Mouse (Mus musculus) cerebellum, postnatal 25 days (tissue): ENCODE data around the gene Kcns1.

Experiments used
- DNase-seq, 2 experiments: peaks; one replicate each; pipeline ENCODE4 v3.0.0; 2021; ENCODE audit warnings: mixed read lengths in 2 of 2

Kcns1 gene

DNA sequence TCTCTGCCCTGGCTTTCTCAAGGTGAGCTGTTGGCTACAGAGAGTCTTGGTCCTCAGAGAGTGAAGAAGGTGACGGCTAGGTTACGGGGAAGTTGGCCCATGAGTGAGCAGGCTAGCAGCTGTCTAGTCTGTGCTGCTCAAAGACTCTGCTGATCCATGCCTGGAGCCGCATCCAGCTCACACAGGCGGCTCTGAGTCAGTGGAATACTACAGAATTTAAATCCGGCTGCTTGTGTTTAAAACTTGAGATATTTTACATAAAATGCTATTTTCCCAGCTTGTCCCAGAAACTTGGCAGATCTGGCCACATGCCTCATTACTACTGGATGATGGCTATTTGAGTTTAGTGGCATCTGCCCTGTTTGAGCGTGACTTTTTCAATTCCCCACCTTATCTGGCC lies 51.4 kb downstream of the Kcns1 start:
- DNase-seq: no peak

DNA sequence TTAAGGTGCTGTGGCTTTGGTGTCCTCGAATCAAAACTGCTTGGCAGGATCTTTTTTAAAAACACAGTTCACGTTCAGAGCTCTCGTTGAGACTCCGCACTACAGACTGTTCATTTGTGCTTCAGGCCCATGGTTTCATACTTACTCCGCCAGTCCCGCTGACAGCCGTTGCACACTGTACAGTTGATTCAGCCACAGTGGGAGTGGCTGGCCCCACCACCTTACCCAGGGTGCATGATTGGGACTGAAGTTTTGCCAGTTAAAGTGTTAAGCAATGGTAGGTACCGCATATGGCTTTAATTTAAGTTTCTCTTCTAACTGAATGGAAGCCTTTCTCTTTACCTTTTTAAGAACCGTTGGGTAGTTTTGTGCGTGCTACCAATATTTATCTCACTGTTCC lies 55.4 kb downstream of the Kcns1 start:
- no peak for DNase-seq

DNA sequence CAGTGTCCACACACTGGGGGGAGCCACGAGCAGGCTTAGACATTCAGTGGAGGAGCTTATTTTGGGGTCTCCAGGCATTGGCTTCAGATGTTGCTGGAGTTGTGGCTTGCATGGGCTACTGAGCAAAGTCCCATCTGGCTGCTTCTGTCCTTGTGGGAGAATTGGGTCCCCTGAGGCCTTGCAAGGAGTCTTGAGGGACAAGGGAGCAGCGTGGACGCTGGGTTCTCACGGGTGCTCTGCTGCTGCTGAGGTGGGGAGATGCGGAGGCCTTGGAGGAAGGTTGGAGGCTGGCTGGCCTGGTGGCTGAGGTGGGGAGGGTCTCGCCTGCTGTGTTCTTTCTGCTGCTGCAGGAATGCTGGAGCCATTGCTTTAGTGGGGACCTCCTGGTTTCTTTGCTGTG lies 56.9 kb downstream of the Kcns1 start:
- no peak for DNase-seq
